Mouse (Mus musculus) ES-Bruce4 (cell line): ENCODE measurements at regions not wholly inside any gene's neighbourhood (a gene's known extent, or its start where the extent isn't known, plus 50 kb on each side); places are given as distances from the start of the nearest gene placed in this dataset.

Experiments
- CTCF ChIP-seq: IDR thresholded peaks from one replicate; pipeline ENCODE4 v1.8.1; 2011; ENCODE audit warnings: low read depth, low read length
- EP300 ChIP-seq: IDR thresholded peaks from 2 replicates; pipeline ENCODE4 v1.6.1; 2011; ENCODE audit warnings: low read depth, low read length; ENCODE audit not compliant: insufficient read depth
- POLR2A ChIP-seq: IDR thresholded peaks from one replicate; pipeline ENCODE4 v1.8.1; 2011; ENCODE audit warnings: low read length; ENCODE audit not compliant: insufficient read depth

GRCm38 (mm10) chr7:37213751-37214181, 515.8 kb downstream of the Tshz3 start:
- TF ChIP-seq POLR2A (no peak), CTCF (no peak), EP300 (no peak)
